Comparison of ENCODE assay signal across 8 mouse cellular contexts in genomic region chr7:12478158-12479008, GRCm38 (mm10). TPM values are rescaled to one million over a fixed set of nuclear protein-coding genes. Genes with fewer than 3 reads are reported as not detected.
A peak's percentile ranks its signal among the peaks of the same experiment; 100 is the strongest.
DNase-seq lines count a peak whose midpoint lies in the region; ATAC-seq lines count a peak whose summit lies in the region.

Gene Zfp606 (plus strand): TSS chr7:12478293.

- peak within 1 kb of the TSS; percentile 92 for H3K27ac ChIP-seq in hindbrain, embryonic 16.5 days (ENCODE audit: low read depth, low read length)
- no peak within 1 kb of the TSS for H3K27ac ChIP-seq in macrophage

- WGBS in hindbrain, embryonic 16.5 days, result under 1% methylated on average over 38 of the region's 53 CpGs
- under 1% methylated on average over 48 of the region's 53 CpGs for WGBS in macrophage (ENCODE audit: missing documents)

- peak within 1 kb of the TSS; percentile 98 for H3K9ac ChIP-seq in hindbrain, embryonic 16.5 days (ENCODE audit: low read depth, low read length)

- ATAC-seq in hindbrain, embryonic 16.5 days, result peak; percentile 98

- peaks cover 5% of the 10 kb centered on the region; the same call in 1 of the 2 replicates for H3K4me1 ChIP-seq in hindbrain, embryonic 16.5 days (ENCODE audit: control insufficient read depth, insufficient read depth, low read depth, low read length)

- H3K36me3 ChIP-seq in hindbrain, embryonic 16.5 days (ENCODE audit: control insufficient read depth, insufficient read depth, low read length), result peaks cover 31% of the 10 kb centered on the region
- peaks cover 30% of the 10 kb centered on the region; the same call in 1 of the 2 replicates for H3K36me3 ChIP-seq in macrophage (ENCODE audit: inconsistent target)

- no peaks in the 10 kb centered on the region for H3K27me3 ChIP-seq in hindbrain, embryonic 16.5 days (replicated peaks; ENCODE audit: control insufficient read depth, insufficient read depth, low read length)

- peaks cover 9% of the 10 kb centered on the region for H3K9me3 ChIP-seq in hindbrain, embryonic 16.5 days (ENCODE audit: control insufficient read depth, low read length)

- H3K79me2 ChIP-seq in macrophage (ENCODE audit: inconsistent target), result peaks cover 12% of the 10 kb centered on the region; the same call in 1 of the 2 replicates

- H3K4me3 ChIP-seq in hindbrain, embryonic 16.5 days (ENCODE audit: low read length), result peak within 1 kb of the TSS; percentile 87
- peak within 1 kb of the TSS; percentile 52 for H3K4me3 ChIP-seq in macrophage (ENCODE audit: inconsistent target)

- peak within 1 kb of the TSS; percentile 54 for H3K4me2 ChIP-seq in hindbrain, embryonic 16.5 days (ENCODE audit: low read length)

- peak; percentile 76 for DNase-seq in T-cell, adult 2 months (ENCODE audit: low spot score)
- DNase-seq in cerebellum, postnatal 25 days, result peak; percentile 88 to 91
- DNase-seq in gastrocnemius, adult 18-20 months (ENCODE audit: low spot score), result peak; percentile 87
- DNase-seq in left cerebral cortex, adult 18-20 months (ENCODE audit: low spot score in 2 of 2), result peak; percentile 79 to 90
- DNase-seq in right cerebral cortex, adult 18-20 months, result peak; percentile 91
- DNase-seq in urinary bladder, postnatal 10 days (ENCODE audit: low spot score), result peak; percentile 40

RNA-seq across cellular contexts. Expression of gene Zfp606, which starts in this region (rescaled TPM):
- total RNA-seq in gastrocnemius, adult 18-20 months (2021), result 1 to 10 TPM; 4.5 to 4.8 TPM
- polyA plus RNA-seq in hindbrain, embryonic 16.5 days (2015; fragmentation: Nextera tagmentation; extraction: Ambion mirVana), result 31.1 and 36.4 TPM in 2 replicates
- 10 to 100 TPM; 12.7 to 14.5 TPM for total RNA-seq in left cerebral cortex, adult 18-20 months (2021)
- 10 to 100 TPM in 18 of 26 experiments, 1 to 10 TPM in 8; 4.7 to 39.4 (median 14.6) TPM for total RNA-seq in macrophage (2018; cell fraction: chromatin; rRNA removed)
- total RNA-seq in macrophage (2018; cell fraction: cytosol; rRNA removed), result 1 to 10 TPM in 21 of 26 experiments, under 1 TPM in 5; 0.44 to 4.9 (median 2.2) TPM
- total RNA-seq in macrophage (2018; cell fraction: nucleus; rRNA removed), result 10 to 100 TPM in 11 of 26 experiments, 1 to 10 TPM in 15; 2.0 to 30.0 (median 6.9) TPM
- polyA plus RNA-seq in macrophage (2018), result 2.6 to 4.4 TPM (median 4.3 TPM) in 3 replicates

Comparison
In these comparisons a context has a peak if more than half of its experiments do, and no peak if none do; other contexts are left out.
1. DNase-seq: peak in every context shown above with its lines; median percentile 91 in right cerebral cortex, adult 18-20 months; 90 in cerebellum, postnatal 25 days; 87 in gastrocnemius, adult 18-20 months; 84 in left cerebral cortex, adult 18-20 months; 76 in T-cell, adult 2 months; 40 in urinary bladder, postnatal 10 days.